Mouse (Mus musculus) kidney, postnatal 0 days (tissue): ENCODE results near the gene Tnfaip3. TPM values are rescaled to one million over a fixed set of nuclear protein-coding genes. Genes with fewer than 3 reads are reported as not detected.

Experiments
- ATAC-seq: fragments of 200-750 bp; cut with Nextera tagmentation; replicated peaks from 2 replicates; pipeline ENCODE4 v1.8.0; 2017; ENCODE audit warnings: low read depth, moderate number of reproducible peaks, moderate TSS enrichment, moderate library complexity; ENCODE audit not compliant: low FRiP score
- DNase-seq: peaks from one replicate; pipeline ENCODE4 v3.0.0-alpha.2; 2016; ENCODE audit warnings: low spot score
- H3K27ac ChIP-seq: fragments of 300-500 bp; sonication (generic); 2 replicates; pipeline ENCODE4 v1.5.1; 2014; ENCODE audit warnings: mild to moderate bottlenecking
- H3K27me3 ChIP-seq: fragments of 300-500 bp; sonication (generic); 2 replicates; pipeline ENCODE4 v1.6.1; 2014; ENCODE audit warnings: low read length, mixed read lengths; ENCODE audit not compliant: insufficient read depth
- H3K36me3 ChIP-seq: fragments of 300-500 bp; sonication (generic); 2 replicates; pipeline ENCODE4 v1.6.1; 2014; ENCODE audit warnings: low read length, mixed read lengths; ENCODE audit not compliant: insufficient read depth
- H3K4me1 ChIP-seq: fragments of 300-500 bp; sonication (generic); replicated peaks from 2 replicates; pipeline ENCODE4 v1.6.1; 2014; ENCODE audit warnings: antibody characterized with exemption, low read length, mixed read lengths; ENCODE audit not compliant: insufficient read depth
- H3K4me2 ChIP-seq: fragments of 300-500 bp; sonication (generic); 2 replicates; pipeline ENCODE4 v1.6.1; 2014; ENCODE audit warnings: mild to moderate bottlenecking, low read length, moderate library complexity, mixed read lengths
- H3K4me3 ChIP-seq: fragments of 300-500 bp; sonication (generic); replicated peaks from 2 replicates; pipeline ENCODE4 v1.5.1; 2014; ENCODE audit warnings: low read depth, low read length
- H3K9ac ChIP-seq: fragments of 300-500 bp; sonication (generic); 2 replicates; pipeline ENCODE4 v1.6.1; 2014; ENCODE audit warnings: low read depth, low read length
- H3K9me3 ChIP-seq: fragments of 300-500 bp; sonication (generic); replicated peaks from 2 replicates; pipeline ENCODE4 v1.6.1; 2016; ENCODE audit warnings: low read length, inconsistent platforms, mixed read lengths
- CTCF ChIP-seq: IDR thresholded peaks from 2 replicates; pipeline ENCODE4 v1.5.1; 2016; ENCODE audit warnings: antibody characterized with exemption, low read depth, mild to moderate bottlenecking, moderate library complexity
- WGBS: fragments of 180-500 bp; shearing (Covaris S2); extraction: QIAGEN DNeasy Blood & Tissue Kit; methylation state at CpG from one replicate; pipeline ENCODE4 v1.1.7; 2014; 5-methylcytosine and 5-hydroxymethylcytosine counted together
- polyA plus RNA-seq: library from polyadenylated mRNA; unstranded; fragments of >200 nt; fragmentation: Nextera tagmentation; extraction: Ambion mirVana; gene quantifications from 2 replicates; pipeline ENCODE4 v1.2.1, GENCODE M21; 2015

The Tnfaip3 gene
- polyA plus RNA-seq, 1 experiment from 2014 or later: 2.5 TPM

DNA sequence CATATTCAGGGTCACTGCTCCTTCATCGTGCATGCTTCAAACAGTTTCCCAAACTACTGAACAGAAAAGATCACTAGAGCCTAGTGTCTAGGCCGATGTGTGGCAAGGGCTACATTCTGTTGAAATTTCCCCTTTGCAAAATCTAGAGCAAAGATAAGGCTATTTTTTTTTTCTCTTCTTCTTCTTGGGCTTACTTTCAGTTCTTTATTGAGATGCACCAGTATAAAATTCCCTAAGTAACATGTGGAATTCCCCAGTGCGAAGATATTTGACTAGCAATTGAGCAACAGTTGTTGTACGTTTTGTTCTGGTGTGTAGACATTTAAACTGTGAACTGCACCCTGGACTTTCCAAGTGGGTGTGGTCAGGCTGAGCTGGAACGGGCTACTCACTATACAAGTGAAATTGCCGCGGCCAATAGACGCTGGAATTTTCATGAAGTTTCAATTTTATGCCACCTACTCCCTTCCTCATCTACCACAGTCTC is 6.2 kb downstream of the Tnfaip3 start:
- peaks cover 19% of the 10 kb centered on the region; the same call in 1 of the 2 replicates for H3K36me3 ChIP-seq
- no peak overlapping the region for H3K9ac ChIP-seq
- H3K27ac ChIP-seq: no peak overlapping the region
- H3K4me2 ChIP-seq: no peak overlapping the region
- H3K4me3 ChIP-seq: no peak overlapping the region
- DNase-seq (peak; percentile 26), ATAC-seq (no peak)
- H3K27me3 ChIP-seq: no peaks in the 10 kb centered on the region
- TF ChIP-seq CTCF: no peak
- WGBS: 63% methylated on average over 8 of the region's 8 CpGs
- no peaks in the 10 kb centered on the region for H3K9me3 ChIP-seq
- no peaks in the 10 kb centered on the region for H3K4me1 ChIP-seq

DNA sequence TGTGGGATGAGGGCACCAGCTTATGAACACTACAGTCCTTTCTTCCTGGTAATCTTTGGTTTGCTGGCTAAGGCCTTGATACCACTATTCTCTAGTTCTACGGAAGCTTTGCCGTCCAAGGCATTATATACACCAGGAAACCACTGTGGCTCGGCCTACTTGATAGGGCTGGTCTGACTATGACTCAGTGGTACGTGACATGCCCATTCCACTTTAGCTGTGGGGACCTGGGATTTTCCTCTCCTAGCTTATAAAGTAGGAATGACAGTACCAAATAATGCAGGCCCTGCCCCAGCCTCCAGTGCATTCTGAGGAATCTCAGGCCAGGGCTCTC is 6.9 kb downstream of the Tnfaip3 start:
- Histone ChIP-seq H3K36me3 (peaks cover 20% of the 10 kb centered on the region; the same call in 1 of the 2 replicates), H3K4me3 (no peak overlapping the region), H3K4me1 (no peaks in the 10 kb centered on the region), H3K9me3 (no peaks in the 10 kb centered on the region), H3K4me2 (no peak overlapping the region), H3K27ac (no peak overlapping the region), H3K9ac (no peak overlapping the region), H3K27me3 (no peaks in the 10 kb centered on the region)
- no peak for TF ChIP-seq CTCF
- no peak for ATAC-seq
- 93% methylated on average over 4 of the region's 4 CpGs for WGBS
- no peak for DNase-seq

DNA sequence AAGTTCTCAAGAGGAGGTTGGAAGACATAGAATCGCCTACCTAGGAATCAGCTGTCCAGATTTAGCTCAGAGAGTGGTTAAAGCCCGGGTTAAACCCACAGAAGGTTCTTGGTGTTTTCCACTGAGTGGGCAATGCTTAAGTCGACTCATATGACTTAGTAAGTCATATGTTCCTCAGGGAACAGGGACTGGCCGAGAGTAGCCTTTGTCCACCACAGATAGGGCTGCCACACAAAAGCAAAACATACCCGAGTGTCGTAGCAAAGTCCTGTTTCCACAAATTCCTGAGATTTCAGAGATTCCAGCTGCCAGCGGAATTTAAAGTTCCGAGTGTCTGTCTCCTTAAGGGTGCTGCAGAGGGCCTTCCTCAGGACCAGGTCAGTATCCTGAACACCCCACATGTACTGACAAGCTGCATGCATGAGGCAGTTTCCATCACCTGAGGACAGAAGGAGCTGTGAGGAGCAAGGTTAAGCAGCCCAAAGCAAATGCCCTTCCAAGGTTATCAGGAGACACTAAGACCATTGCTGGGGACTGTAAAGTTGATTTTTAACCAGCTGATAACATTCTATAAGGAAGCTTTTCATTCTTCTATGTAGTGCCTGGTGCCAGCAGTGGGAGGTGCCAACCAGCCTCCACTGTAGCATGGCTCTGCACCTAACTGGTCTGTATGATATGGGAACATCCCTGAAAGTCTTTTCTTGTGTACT is 7.4 kb downstream of the Tnfaip3 start:
- no peak overlapping the region for H3K4me2 ChIP-seq
- H3K27ac ChIP-seq: peak overlapping the region; percentile 25; the same call in 1 of the 2 replicates
- H3K9me3 ChIP-seq: no peaks in the 10 kb centered on the region
- no peak overlapping the region for H3K9ac ChIP-seq
- TF ChIP-seq CTCF: no peak
- peaks cover 20% of the 10 kb centered on the region; the same call in 1 of the 2 replicates for H3K36me3 ChIP-seq
- H3K27me3 ChIP-seq: no peaks in the 10 kb centered on the region
- WGBS: 79% methylated on average over 8 of the region's 8 CpGs
- no peaks in the 10 kb centered on the region for H3K4me1 ChIP-seq
- DNase-seq (no peak), ATAC-seq (no peak)
- H3K4me3 ChIP-seq: no peak overlapping the region

DNA sequence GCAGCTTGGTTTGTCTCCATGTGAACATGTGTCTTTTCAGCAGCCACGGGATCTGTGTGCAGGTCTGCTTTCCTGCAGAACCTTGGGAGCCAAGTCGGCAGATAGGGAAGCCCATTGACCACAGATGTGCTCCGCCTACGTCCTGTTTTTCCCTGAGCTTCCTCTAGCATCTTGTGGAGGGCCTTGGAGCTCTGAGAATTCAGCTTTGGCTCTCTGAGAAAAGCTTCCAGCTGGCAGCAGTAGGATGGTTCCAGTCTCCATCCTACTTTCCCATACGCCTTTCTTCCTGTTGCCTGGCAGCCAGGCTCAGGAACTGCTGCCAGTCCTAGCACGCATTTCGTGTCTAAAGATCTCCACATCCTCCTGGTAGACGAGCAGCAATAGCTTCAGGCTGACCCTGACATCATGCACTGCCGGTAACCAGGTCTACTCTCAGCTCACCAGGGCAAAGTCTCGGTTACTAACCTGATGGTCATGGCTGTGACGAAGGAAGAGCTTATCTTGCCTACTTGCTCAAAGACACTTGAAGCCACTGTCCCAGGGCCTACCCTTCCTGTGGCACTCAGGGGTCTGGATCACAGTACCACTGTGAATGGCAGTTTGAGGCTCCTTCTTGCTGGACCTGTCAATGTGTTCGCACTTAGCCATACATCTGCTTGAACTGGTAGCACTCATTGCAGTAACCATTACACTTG is 13.2 kb downstream of the Tnfaip3 start:
- Histone ChIP-seq H3K36me3 (peaks cover 32% of the 10 kb centered on the region; the same call in 1 of the 2 replicates), H3K4me3 (no peak overlapping the region), H3K9me3 (no peaks in the 10 kb centered on the region; the same call in 1 of the 2 replicates), H3K4me2 (no peak overlapping the region), H3K4me1 (no peaks in the 10 kb centered on the region), H3K27me3 (no peaks in the 10 kb centered on the region), H3K27ac (no peak overlapping the region), H3K9ac (no peak overlapping the region)
- ATAC-seq (no peak), DNase-seq (no peak)
- WGBS: 93% methylated on average over 12 of the region's 12 CpGs
- no peak for TF ChIP-seq CTCF

DNA sequence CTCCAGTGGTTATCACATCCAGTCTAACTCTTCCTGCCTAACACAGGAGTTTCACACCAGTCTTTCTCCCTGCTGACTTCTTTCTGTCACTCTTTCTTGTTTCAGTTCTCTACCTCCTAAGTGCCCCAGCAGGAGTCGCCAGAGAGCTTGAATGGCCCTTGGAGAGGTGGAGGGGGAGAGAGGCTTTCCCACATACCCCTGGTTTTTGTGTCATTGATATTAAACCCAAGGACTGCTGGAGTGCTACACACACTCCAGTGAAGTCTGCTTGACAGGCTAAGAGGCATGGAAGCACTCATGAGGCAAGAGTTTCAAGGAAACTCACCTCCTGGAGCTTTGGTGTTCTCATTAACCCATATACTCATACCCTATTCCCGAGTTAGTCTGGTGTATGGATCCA is 16.0 kb downstream of the Tnfaip3 start:
- Histone ChIP-seq H3K9me3 (no peaks in the 10 kb centered on the region; the same call in 1 of the 2 replicates), H3K36me3 (peaks cover 15% of the 10 kb centered on the region; the same call in 1 of the 2 replicates), H3K27me3 (no peaks in the 10 kb centered on the region), H3K9ac (no peak overlapping the region), H3K4me2 (no peak overlapping the region), H3K27ac (no peak overlapping the region), H3K4me1 (no peaks in the 10 kb centered on the region), H3K4me3 (no peak overlapping the region)
- ATAC-seq: no peak
- WGBS: 87% methylated on average over 2 of the region's 2 CpGs
- TF ChIP-seq CTCF: peak; percentile 48; the same call in 1 of the 2 replicates
- no peak for DNase-seq

DNA sequence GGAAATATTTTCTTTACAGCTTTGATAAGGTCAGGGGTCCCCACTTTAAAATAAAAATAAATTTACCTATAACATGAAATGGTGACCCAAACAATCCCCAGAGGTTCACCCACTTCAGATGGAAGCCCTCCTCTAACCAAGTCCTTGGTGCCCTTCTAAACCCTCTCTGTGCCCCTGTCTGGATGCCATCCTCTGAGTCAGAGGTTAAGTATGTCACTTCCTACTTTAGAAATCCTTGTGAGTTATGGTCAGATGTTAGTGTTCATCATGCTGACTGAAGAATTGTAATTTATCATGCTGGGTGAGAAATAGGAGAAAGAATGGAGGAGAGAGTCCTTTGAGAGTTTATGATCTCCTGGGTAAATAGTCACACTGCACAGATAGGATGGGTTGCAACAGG is 19.1 kb downstream of the Tnfaip3 start:
- Histone ChIP-seq H3K36me3 (no peaks in the 10 kb centered on the region), H3K27me3 (no peaks in the 10 kb centered on the region), H3K4me2 (no peak overlapping the region), H3K27ac (no peak overlapping the region), H3K9ac (no peak overlapping the region), H3K9me3 (no peaks in the 10 kb centered on the region; the same call in 1 of the 2 replicates), H3K4me1 (no peaks in the 10 kb centered on the region), H3K4me3 (no peak overlapping the region)
- no peak for TF ChIP-seq CTCF
- ATAC-seq: no peak
- DNase-seq: no peak
